Mouse (Mus musculus): ENCODE measurements around the gene Psmd14.

Psmd14 gene

GRCm38 (mm10) chr2:61711108-61712040 lies at the start of gene Psmd14:
TSS of gene Psmd14 (plus strand) at chr2:61711694.
- peak; percentile 81 to 83 for DNase-seq (ENCODE audit: low spot score in 2 of 2)

DNA sequence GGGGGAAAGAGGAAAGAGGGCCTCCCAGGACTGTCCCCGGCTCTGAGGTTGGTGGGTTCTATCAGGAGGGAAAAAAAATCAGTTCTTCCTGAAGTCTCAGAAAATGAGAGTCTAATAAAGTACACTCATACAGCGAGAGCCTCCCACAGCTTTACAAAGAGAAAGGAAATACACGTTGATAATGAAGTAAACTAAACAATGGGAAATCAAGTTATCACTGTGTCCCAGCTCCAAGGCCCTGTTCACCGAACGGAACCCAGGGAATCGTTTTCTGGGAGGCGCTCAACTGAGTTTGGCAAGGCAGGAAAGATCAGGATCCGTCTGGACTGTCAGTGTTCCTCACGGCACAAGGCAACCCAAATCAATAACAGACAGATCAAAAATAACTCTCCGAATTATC lies 48.7 kb upstream of the Psmd14 start:
- DNase-seq (ENCODE audit: low spot score in 2 of 2): no peak

DNA sequence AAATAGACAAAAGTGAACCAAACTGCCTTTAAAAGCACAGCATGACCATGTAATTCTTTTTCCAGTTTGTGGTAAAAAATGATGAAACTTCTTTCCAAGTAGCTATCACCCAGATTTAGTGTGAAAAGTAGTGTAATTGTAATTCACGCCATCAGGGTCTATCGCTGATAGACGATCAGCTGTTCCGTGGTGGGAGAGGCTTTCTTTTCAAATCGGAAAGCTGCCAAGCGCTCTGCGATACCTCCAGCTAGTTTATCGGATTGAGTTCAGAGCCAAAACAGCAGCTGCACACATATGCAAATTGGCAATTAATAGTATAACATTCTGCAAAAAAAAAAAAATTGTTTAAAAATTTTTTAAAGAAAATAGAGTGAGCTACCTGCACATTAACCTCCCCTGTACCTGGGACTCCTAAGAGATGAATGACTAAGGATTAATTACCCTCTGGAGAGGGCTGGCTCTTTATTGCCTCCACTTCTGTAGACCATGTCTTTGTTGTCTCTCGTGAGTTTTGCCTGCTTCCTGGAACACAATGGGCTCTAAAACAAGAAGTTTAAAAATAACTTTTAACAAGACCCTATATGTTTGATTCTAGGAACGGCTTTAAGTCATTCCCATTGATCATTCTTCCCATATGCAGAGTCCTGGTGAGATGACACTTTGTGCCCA lies 47.8 kb upstream of the Psmd14 start:
- DNase-seq (ENCODE audit: low spot score in 2 of 2): no peak

DNA sequence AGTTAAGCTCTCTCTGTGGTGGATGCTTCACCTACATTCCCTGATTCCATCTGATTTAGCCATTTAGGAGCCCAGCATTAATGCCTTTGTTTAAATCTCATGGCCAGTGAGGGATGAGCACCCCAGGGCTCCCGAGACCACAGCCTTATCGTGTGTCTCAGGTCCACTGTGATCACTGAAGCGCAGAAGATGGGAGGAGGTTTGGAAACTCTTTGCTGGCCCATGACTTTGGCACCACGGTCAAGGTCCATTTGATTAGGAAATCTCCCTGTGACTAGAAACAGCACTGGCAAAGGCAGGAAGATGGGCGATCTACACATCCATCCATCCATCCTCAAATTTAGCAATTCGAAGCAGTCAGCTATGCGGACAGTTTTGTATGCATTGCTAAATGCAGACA lies 44.1 kb upstream of the Psmd14 start:
- no peak for DNase-seq (ENCODE audit: low spot score in 2 of 2)

GRCm38 (mm10) chr2:61668260-61668659 lies 43.2 kb upstream of the Psmd14 start:
- no peak for DNase-seq (ENCODE audit: low spot score in 2 of 2)

DNA sequence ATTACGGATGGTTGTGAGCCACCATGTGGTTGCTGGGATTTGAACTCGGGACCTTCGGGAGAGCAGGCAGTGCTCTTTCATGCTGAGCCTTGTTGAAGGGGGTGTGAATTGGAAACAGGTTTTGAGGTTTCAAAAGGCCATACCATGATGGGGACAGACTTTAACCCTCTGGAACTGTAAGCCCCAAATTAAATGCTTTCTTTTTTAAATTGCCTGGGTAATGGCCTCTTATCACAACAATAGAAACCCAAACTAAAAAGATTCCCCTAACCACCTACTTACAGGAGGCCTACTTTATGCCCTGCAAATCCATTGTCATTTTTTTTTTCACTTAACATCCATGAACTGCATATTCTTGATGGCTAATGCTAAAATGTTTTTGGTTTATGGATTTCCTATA lies 36.9 kb upstream of the Psmd14 start:
- no peak for DNase-seq (ENCODE audit: low spot score in 2 of 2)

GRCm38 (mm10) chr2:61681572-61681971 lies 29.9 kb upstream of the Psmd14 start:
- DNase-seq (ENCODE audit: low spot score in 2 of 2): no peak

GRCm38 (mm10) chr2:61686533-61686932 lies 25.0 kb upstream of the Psmd14 start:
- no peak for DNase-seq (ENCODE audit: low spot score in 2 of 2)

DNA sequence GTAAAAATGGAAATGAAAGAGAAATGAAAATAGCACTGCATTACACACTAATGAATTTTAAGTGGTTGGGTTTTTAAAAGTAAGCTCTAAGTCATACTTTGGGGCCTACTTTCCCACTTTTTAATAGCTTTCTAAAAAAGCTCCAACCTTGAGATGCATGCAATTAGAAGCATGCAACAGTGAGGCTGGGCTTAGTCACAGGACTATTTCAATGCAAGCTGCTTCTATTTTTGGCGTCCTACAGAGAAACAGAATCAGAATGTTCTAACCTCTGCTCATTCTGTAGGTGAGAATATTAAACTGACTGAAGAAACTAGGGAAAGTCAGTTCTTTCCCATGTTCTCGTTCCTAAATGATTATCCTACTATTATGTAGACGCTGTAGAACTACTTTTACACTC lies 22.4 kb upstream of the Psmd14 start:
- DNase-seq (ENCODE audit: low spot score in 2 of 2): no peak

DNA sequence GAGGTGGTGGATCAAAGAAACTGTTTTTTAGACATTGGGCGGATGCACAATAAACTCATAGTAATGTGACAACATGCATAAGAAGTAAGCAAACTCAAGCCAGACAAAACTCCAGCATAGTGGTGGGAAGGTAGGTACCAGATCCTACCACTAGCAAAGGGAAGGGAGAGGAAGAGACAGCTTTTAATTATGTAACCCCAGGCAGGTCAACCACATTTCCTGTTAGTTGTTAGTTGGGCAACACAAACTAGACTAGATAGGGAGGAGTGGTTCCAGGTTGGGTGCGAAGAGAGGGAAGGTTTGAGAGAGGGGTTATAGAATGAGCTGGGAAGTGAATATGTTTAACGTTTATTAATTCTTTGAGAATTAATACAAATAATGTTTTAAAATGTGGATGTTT lies 1.9 kb upstream of the Psmd14 start:
- no peak for DNase-seq (ENCODE audit: low spot score in 2 of 2)

GRCm38 (mm10) chr2:61712526-61712925 lies 1.0 kb downstream of the Psmd14 start:
- no peak for DNase-seq (ENCODE audit: low spot score in 2 of 2)

DNA sequence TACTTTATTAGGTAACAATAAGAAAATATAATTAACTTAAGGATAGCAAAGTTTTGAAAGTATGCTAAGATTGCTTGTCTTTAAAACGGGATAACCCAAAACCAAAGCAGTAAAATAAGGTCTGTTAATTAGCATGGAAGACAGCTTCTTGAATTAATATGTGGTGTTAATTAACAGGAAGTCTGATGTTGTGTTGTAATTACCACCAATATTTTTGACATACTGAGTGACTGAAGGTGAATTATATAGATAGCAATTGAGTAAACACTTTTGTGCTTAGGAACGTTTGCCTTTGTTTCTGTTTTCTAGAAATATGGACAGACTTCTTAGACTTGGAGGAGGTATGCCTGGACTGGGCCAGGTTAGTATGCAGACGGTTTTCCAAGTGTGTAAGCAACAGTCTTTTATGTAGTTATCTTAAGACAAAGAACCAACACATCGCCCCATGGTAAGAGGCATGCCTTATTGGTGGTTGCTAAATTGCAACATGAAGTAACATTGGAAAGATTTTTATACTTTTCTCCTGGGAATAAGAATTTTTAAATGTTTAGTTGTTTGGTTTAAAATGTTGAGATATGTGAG lies 11.0 kb downstream of the Psmd14 start:
- DNase-seq (ENCODE audit: low spot score in 2 of 2): no peak

- DNase-seq (ENCODE audit: low spot score in 2 of 2): no peak
Observed at GRCm38 (mm10) chr2:61732802-61733486, 21.4 kb downstream of the Psmd14 start.

DNA sequence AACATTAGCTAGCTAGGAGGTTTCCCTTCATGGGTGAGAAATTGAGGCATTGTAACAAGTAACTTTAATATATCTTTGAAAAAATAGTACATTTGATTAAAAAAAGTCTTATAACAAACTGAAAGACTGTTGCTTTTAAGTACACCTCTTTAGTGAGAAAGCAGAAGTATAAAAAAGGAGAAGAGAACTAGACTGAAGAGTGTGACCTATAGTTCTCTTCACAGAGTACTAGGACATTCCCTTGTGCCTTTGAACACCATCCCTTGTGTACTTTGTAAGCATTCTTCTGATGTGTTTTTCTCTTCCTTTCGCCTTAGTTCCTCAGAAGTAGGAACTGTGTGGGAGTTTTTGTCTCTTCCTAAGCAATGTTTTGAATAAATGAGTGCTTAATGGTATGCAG lies 22.7 kb downstream of the Psmd14 start:
- DNase-seq (ENCODE audit: low spot score in 2 of 2): no peak

DNA sequence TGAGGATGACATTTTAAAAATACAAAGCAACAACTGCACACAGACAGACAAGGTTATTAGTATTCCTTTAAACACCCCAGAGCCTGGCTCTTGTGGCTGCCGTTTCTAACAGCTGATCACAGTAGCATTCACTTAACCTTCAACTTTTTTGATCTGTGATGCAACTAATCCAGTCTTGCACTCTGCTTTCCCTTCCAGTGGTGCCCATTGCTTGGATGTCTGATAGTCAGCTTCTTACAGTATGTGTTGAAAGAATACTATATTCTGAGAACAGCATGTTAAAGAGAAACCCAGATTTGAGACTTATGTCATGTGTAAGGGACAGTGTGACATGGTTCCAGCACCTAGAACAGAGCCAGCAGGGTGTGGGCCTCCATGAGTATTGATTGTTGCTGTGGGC lies 34.6 kb downstream of the Psmd14 start:
- DNase-seq (ENCODE audit: low spot score in 2 of 2): no peak

DNA sequence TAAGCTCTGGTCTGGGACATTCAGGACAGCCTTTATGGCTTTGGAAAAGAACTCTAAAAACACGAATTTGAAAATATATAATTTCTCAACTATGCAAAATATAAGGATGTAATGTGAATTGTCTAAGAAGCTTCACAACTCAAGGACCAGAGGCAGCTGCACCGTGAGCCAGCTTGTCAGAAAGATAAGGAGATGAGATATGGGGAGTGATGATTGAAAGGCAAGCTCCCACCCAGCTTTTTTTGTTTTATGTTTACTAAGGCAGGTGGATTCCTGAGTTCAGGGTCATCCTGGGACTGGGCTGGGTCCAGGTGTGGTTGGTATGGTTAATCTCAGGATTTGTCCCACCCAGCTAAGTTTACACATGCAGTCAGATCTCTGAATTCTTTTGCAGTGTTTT lies 35.1 kb downstream of the Psmd14 start:
- no peak for DNase-seq (ENCODE audit: low spot score in 2 of 2)

DNA sequence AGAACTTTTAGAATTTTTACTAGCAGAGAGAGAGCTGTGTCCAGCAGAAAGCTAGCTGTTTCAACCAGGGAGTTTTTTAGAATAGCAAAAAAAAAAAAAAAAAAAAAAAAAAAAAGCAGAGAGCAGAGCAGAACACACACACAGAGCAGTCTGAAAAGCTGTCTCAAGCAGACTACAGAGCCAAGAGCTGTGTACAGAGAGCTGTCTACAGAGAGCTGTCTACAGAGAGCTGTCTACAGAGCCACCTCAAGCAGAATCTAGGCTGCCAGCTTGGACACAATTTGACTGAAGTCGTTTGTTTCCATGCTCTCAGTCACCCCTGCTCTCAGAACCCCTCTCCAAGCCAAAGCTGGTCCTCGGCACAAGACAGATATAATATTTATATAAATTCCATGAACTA lies 35.9 kb downstream of the Psmd14 start:
- DNase-seq (ENCODE audit: low spot score in 2 of 2): no peak

GRCm38 (mm10) chr2:61750702-61751101 lies 39.2 kb downstream of the Psmd14 start:
- DNase-seq (ENCODE audit: low spot score in 2 of 2): no peak

DNA sequence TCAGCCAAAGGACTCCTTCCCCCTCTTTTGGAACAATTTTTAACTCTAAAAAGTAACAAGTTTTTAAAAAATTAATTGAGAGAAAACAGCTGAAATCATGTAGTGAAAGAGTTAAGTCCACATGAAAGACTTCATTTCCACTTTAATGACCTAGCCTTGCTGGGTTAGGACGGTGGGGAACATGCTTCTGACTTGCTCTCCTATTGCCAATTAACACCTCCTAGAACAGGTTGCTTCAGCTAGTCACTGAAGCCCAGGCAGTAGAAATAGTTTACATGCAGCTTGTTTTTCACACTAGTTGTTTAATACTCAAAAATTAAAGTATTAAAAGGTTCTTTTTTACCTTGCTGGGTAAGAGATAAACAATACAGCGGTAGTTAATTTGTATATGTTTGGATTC lies 39.8 kb downstream of the Psmd14 start:
- no peak for DNase-seq (ENCODE audit: low spot score in 2 of 2)

GRCm38 (mm10) chr2:61752362-61752761 lies 40.9 kb downstream of the Psmd14 start:
- no peak for DNase-seq (ENCODE audit: low spot score in 2 of 2)

GRCm38 (mm10) chr2:61754989-61755388 lies 43.5 kb downstream of the Psmd14 start:
- no peak for DNase-seq (ENCODE audit: low spot score in 2 of 2)

- no peak for DNase-seq (ENCODE audit: low spot score in 2 of 2)
Observed at GRCm38 (mm10) chr2:61759234-61759855, 47.9 kb downstream of the Psmd14 start.

Measured in frontal cortex, postnatal 10 days (tissue).